Mouse (Mus musculus): ENCODE measurements at regions not wholly inside any gene's neighbourhood (a gene's known extent, or its start where the extent isn't known, plus 50 kb on each side); places are given as distances from the start of the nearest gene placed in this dataset.

GRCm38 (mm10) chr4:70614411-70614810, 79.6 kb upstream of the Megf9 start:
- no peak for ATAC-seq (ENCODE audit: insufficient read depth, low FRiP score)
- H3K4me2 ChIP-seq (ENCODE audit: low read depth, low read length) = no peak overlapping the region
- H3K9me3 ChIP-seq (replicated peaks; ENCODE audit: control insufficient read depth, low read length) = no peaks in the 10 kb centered on the region
- H3K9ac ChIP-seq (ENCODE audit: low read length) = no peak overlapping the region
- H3K4me1 ChIP-seq (ENCODE audit: control insufficient read depth, insufficient read depth, low read length) = no peaks in the 10 kb centered on the region
- WGBS = 84% methylated on average over 5 of the region's 5 CpGs
- no peaks in the 10 kb centered on the region for H3K27me3 ChIP-seq (ENCODE audit: control insufficient read depth, insufficient read depth, low read length)
- H3K27ac ChIP-seq (ENCODE audit: low read length) = no peak overlapping the region
- H3K4me3 ChIP-seq (replicated peaks; ENCODE audit: low read length) = no peak overlapping the region
- no peaks in the 10 kb centered on the region for H3K36me3 ChIP-seq (ENCODE audit: control insufficient read depth, insufficient read depth, low read length)

- Histone ChIP-seq H3K4me2 (ENCODE audit: low read depth, low read length) (no peak overlapping the region), H3K36me3 (ENCODE audit: control insufficient read depth, insufficient read depth, low read length) (no peaks in the 10 kb centered on the region), H3K4me1 (ENCODE audit: control insufficient read depth, insufficient read depth, low read length) (no peaks in the 10 kb centered on the region), H3K9ac (ENCODE audit: low read length) (no peak overlapping the region), H3K27ac (ENCODE audit: low read length) (no peak overlapping the region), H3K4me3 (replicated peaks; ENCODE audit: low read length) (no peak overlapping the region), H3K9me3 (replicated peaks; ENCODE audit: control insufficient read depth, low read length) (no peaks in the 10 kb centered on the region), H3K27me3 (ENCODE audit: control insufficient read depth, insufficient read depth, low read length) (no peaks in the 10 kb centered on the region)
- ATAC-seq (ENCODE audit: insufficient read depth, low FRiP score) = no peak
- 21% methylated on average over 3 of the region's 3 CpGs for WGBS
Measured at GRCm38 (mm10) chr4:70603209-70603852, 68.5 kb upstream of the Megf9 start.

GRCm38 (mm10) chr4:70601301-70601700, 66.5 kb upstream of the Megf9 start:
- no peak overlapping the region for H3K9ac ChIP-seq (ENCODE audit: low read length)
- no peaks in the 10 kb centered on the region for H3K27me3 ChIP-seq (ENCODE audit: control insufficient read depth, insufficient read depth, low read length)
- ATAC-seq (ENCODE audit: insufficient read depth, low FRiP score) = no peak
- no peak overlapping the region for H3K4me2 ChIP-seq (ENCODE audit: low read depth, low read length)
- no peaks in the 10 kb centered on the region for H3K9me3 ChIP-seq (replicated peaks; ENCODE audit: control insufficient read depth, low read length)
- no peaks in the 10 kb centered on the region for H3K36me3 ChIP-seq (ENCODE audit: control insufficient read depth, insufficient read depth, low read length)
- H3K4me3 ChIP-seq (replicated peaks; ENCODE audit: low read length) = no peak overlapping the region
- no peaks in the 10 kb centered on the region for H3K4me1 ChIP-seq (ENCODE audit: control insufficient read depth, insufficient read depth, low read length)
- whole genome bisulfite sequencing = 8% methylated on average over 4 of the region's 4 CpGs
- H3K27ac ChIP-seq (ENCODE audit: low read length) = no peak overlapping the region

Measured in stomach, embryonic 16.5 days (tissue).